Mouse (Mus musculus) liver, embryonic 15.5 days (tissue): ENCODE data around the gene Ank2. TPM values are rescaled to one million over a fixed set of nuclear protein-coding genes. Genes with fewer than 3 reads are reported as not detected.

Experiments
- ATAC-seq: fragments of 200-750 bp; cut with Nextera tagmentation; 2 replicates; pipeline ENCODE4 v1.8.0; 2017; ENCODE audit warnings: moderate number of reproducible peaks, mild to moderate bottlenecking, moderate library complexity; ENCODE audit not compliant: insufficient read depth
- H3K27ac ChIP-seq: fragments of 300-500 bp; sonication (generic); replicated peaks from 2 replicates; pipeline ENCODE4 v1.5.1; 2015; ENCODE audit warnings: mild to moderate bottlenecking, inconsistent platforms
- H3K27me3 ChIP-seq: fragments of 300-500 bp; sonication (generic); 2 replicates; pipeline ENCODE4 v1.6.1; 2015; ENCODE audit warnings: mild to moderate bottlenecking, inconsistent platforms
- H3K36me3 ChIP-seq: fragments of 300-500 bp; sonication (generic); replicated peaks from 2 replicates; pipeline ENCODE4 v1.6.1; 2015; ENCODE audit warnings: moderate library complexity, mild to moderate bottlenecking, inconsistent platforms
- H3K4me1 ChIP-seq: fragments of 300-500 bp; sonication (generic); replicated peaks from 2 replicates; pipeline ENCODE4 v1.6.1; 2015; ENCODE audit warnings: inconsistent platforms
- H3K4me2 ChIP-seq: fragments of 300-500 bp; sonication (generic); 2 replicates; pipeline ENCODE4 v1.6.1; 2015; ENCODE audit warnings: moderate library complexity, mild to moderate bottlenecking, inconsistent platforms
- H3K4me3 ChIP-seq: fragments of 300-500 bp; sonication (generic); replicated peaks from 2 replicates; pipeline ENCODE4 v1.5.1; 2015; ENCODE audit warnings: mild to moderate bottlenecking, inconsistent platforms
- H3K9ac ChIP-seq: fragments of 300-500 bp; sonication (generic); 2 replicates; pipeline ENCODE4 v1.6.1; 2015; ENCODE audit warnings: moderate library complexity, mild to moderate bottlenecking, inconsistent platforms
- H3K9me3 ChIP-seq: fragments of 300-500 bp; sonication (generic); replicated peaks from 2 replicates; pipeline ENCODE4 v1.6.1; 2016; ENCODE audit warnings: inconsistent platforms
- WGBS: fragments of 180-500 bp; shearing (Covaris S2); methylation state at CpG from one replicate; pipeline ENCODE4 v1.1.7; 2015; ENCODE audit warnings: mixed read lengths; ENCODE audit not compliant: insufficient replicate concordance; 5-methylcytosine and 5-hydroxymethylcytosine counted together
- polyA plus RNA-seq: library from polyadenylated mRNA; unstranded; fragments of >200 nt; fragmentation: Nextera tagmentation; extraction: Ambion mirVana; gene quantifications from 2 replicates; pipeline ENCODE4 v1.2.1, GENCODE M21; 2015

Ank2 gene
- polyA plus RNA-seq, 1 experiment from 2014 or later = 6.6 TPM

- no peak overlapping the region for H3K9ac ChIP-seq
- ATAC-seq = no peak
- H3K4me1 ChIP-seq = no peaks in the 10 kb centered on the region
- whole genome bisulfite sequencing = 74% methylated on average over 8 of the region's 8 CpGs
- no peaks in the 10 kb centered on the region for H3K27me3 ChIP-seq
- H3K4me2 ChIP-seq = no peak overlapping the region
- H3K4me3 ChIP-seq = no peak overlapping the region
- no peaks in the 10 kb centered on the region for H3K9me3 ChIP-seq
- H3K36me3 ChIP-seq = no peaks in the 10 kb centered on the region
- no peak overlapping the region for H3K27ac ChIP-seq
These were observed 122.2 kb downstream of the Ank2 start for GRCm38 (mm10) chr3:127376901-127377460.

DNA sequence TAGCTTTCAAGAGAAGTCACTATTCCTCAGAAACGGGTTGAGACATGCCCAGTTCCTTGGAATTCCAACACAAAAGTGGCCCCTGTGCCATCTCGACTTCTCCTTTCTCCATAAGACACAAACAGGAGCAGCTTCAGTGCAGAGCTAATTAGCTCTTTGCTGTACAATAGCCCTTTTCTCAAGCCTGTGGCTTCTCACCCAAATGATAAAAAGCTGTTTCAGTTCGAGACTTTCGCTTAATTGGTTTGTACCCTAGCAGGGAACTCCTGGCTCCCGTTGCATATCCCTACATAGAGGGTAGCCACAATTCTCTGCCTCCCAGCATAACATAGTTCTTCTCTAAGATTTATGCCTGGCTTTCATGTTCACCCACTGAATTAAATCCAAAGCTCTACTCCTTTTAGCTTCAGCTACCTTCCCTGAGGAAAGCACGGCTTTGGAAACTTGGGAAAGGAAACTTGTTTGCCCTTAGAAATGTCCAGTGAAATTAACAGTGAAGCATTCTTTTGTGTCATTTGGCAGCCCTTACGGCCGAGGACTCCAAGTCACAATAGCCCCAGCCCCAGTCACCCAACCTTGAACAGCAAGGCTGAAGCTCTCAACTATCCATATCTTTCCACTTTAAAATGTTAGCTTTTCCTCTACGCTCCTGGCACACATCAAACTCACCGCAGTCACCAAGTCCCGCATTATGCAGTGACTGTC, 123.0 kb downstream of the Ank2 start:
- Histone ChIP-seq H3K9me3 (no peaks in the 10 kb centered on the region), H3K27ac (no peak overlapping the region), H3K4me3 (no peak overlapping the region), H3K27me3 (no peaks in the 10 kb centered on the region), H3K36me3 (no peaks in the 10 kb centered on the region), H3K4me2 (no peak overlapping the region), H3K9ac (no peak overlapping the region), H3K4me1 (no peaks in the 10 kb centered on the region)
- no peak for ATAC-seq
- 68% methylated on average over 11 of the region's 11 CpGs for WGBS

DNA sequence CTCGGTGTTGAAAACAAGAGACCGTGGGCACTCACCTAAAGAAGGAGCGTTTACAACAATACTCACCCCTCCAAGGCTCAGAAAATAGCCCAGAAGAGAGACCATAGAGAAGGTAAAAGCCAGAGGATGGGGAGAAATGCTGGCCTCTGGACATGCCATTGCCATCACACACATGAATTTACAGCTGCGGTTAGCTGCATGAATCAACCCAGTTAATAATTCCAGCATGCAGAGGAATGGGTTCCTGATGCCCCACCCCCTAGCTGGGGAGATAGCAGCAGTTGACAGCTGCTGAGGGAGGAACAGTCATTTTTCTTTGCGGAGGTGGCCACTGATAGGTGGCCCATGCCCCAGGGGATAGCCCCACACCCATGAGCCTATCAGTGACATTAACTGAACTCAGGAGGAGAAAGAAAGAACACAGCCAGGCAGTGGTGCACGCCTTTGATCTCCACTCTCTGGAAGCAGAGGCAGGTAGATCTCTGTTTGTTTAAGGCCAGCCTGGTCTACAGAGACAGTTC, 124.9 kb downstream of the Ank2 start:
- WGBS = 72% methylated on average over 6 of the region's 6 CpGs
- Histone ChIP-seq H3K9ac (no peak overlapping the region), H3K4me2 (no peak overlapping the region)

GRCm38 (mm10) chr3:127371774-127372173, 127.4 kb downstream of the Ank2 start:
- no peak overlapping the region for H3K9ac ChIP-seq
- H3K36me3 ChIP-seq = no peaks in the 10 kb centered on the region
- 57% methylated on average over 1 of the region's 1 CpGs for WGBS
- no peak overlapping the region for H3K27ac ChIP-seq
- no peaks in the 10 kb centered on the region for H3K27me3 ChIP-seq
- ATAC-seq = no peak
- H3K9me3 ChIP-seq = no peaks in the 10 kb centered on the region
- no peak overlapping the region for H3K4me3 ChIP-seq
- H3K4me1 ChIP-seq = no peaks in the 10 kb centered on the region
- H3K4me2 ChIP-seq = no peak overlapping the region

More for the DNA sequence above, 124.9 kb downstream of the Ank2 start:
- Histone ChIP-seq H3K36me3 (no peaks in the 10 kb centered on the region), H3K9me3 (no peaks in the 10 kb centered on the region), H3K27me3 (no peaks in the 10 kb centered on the region), H3K4me3 (no peak overlapping the region), H3K27ac (no peak overlapping the region), H3K4me1 (no peaks in the 10 kb centered on the region)
- peak; percentile 69 for ATAC-seq

- no peak for ATAC-seq
- Histone ChIP-seq H3K36me3 (no peaks in the 10 kb centered on the region), H3K27me3 (no peaks in the 10 kb centered on the region), H3K9me3 (no peaks in the 10 kb centered on the region), H3K4me2 (no peak overlapping the region), H3K4me1 (no peaks in the 10 kb centered on the region), H3K4me3 (no peak overlapping the region), H3K9ac (no peak overlapping the region), H3K27ac (no peak overlapping the region)
- 60% methylated on average over 6 of the region's 6 CpGs for WGBS
These were observed 129.6 kb downstream of the Ank2 start for GRCm38 (mm10) chr3:127369529-127369928.

GRCm38 (mm10) chr3:127367450-127367849, 131.7 kb downstream of the Ank2 start:
- Histone ChIP-seq H3K4me1 (no peaks in the 10 kb centered on the region), H3K36me3 (no peaks in the 10 kb centered on the region), H3K27ac (no peak overlapping the region), H3K9ac (no peak overlapping the region), H3K4me3 (no peak overlapping the region), H3K9me3 (no peaks in the 10 kb centered on the region), H3K27me3 (no peaks in the 10 kb centered on the region), H3K4me2 (no peak overlapping the region)
- ATAC-seq = no peak
- 72% methylated on average over 4 of the region's 4 CpGs for WGBS

- Histone ChIP-seq H3K36me3 (no peaks in the 10 kb centered on the region), H3K4me1 (no peaks in the 10 kb centered on the region), H3K4me3 (no peak overlapping the region), H3K9ac (no peak overlapping the region), H3K27me3 (no peaks in the 10 kb centered on the region), H3K27ac (no peak overlapping the region), H3K9me3 (no peaks in the 10 kb centered on the region), H3K4me2 (no peak overlapping the region)
- WGBS = 81% methylated on average over 15 of the region's 15 CpGs
- no peak for ATAC-seq
These were observed 135.6 kb downstream of the Ank2 start for GRCm38 (mm10) chr3:127363512-127363911.

DNA sequence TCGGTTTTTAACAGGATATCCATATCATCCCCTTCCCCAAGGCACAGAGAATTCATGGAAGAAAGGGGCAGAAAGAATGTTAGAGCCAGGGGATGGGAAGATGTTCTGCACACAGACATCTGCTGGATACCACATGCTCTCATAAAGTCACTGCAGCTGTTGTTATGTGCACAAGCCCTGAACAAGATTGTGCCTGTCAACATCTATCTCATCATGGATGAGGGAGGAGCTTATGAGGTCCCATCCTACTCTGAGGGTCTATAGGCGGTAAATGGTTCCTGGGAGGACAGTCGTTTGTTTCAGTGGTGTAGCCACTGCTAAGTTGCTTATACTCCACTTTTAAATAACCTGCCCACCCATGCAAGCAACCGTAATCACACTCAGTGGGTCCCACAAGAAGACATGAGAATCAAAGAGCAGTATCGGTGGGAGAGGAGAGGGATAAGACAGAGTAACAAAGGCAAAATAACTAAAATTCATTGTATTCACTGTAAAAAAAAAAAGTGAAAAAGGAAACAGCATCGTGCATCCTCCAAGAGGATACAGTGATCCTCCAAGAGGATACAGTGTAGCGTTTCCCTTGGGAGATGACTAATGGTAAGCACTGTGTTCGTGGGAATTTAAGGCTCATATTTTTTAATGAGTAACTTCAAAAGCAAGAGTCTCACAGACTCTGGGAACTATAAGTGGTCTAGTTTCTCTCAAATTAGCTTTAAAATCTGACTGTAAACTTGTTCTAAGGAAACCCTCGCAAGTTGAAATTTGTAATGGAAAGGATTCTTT, 136.3 kb downstream of the Ank2 start:
- Histone ChIP-seq H3K9ac (no peak overlapping the region), H3K4me1 (no peaks in the 10 kb centered on the region), H3K27ac (no peak overlapping the region), H3K4me3 (no peak overlapping the region), H3K4me2 (no peak overlapping the region), H3K36me3 (no peaks in the 10 kb centered on the region), H3K9me3 (no peaks in the 10 kb centered on the region), H3K27me3 (no peaks in the 10 kb centered on the region)
- WGBS = 67% methylated on average over 9 of the region's 9 CpGs
- ATAC-seq = no peak

- H3K4me3 ChIP-seq = no peak overlapping the region
- 71% methylated on average over 8 of the region's 8 CpGs for whole genome bisulfite sequencing
- no peaks in the 10 kb centered on the region for H3K36me3 ChIP-seq
- no peak overlapping the region for H3K9ac ChIP-seq
- no peak overlapping the region for H3K27ac ChIP-seq
- no peak overlapping the region for H3K4me2 ChIP-seq
- no peaks in the 10 kb centered on the region for H3K9me3 ChIP-seq
- H3K4me1 ChIP-seq = no peaks in the 10 kb centered on the region
- ATAC-seq = no peak
- H3K27me3 ChIP-seq = no peaks in the 10 kb centered on the region
These were observed 137.3 kb downstream of the Ank2 start for GRCm38 (mm10) chr3:127361846-127362245.

DNA sequence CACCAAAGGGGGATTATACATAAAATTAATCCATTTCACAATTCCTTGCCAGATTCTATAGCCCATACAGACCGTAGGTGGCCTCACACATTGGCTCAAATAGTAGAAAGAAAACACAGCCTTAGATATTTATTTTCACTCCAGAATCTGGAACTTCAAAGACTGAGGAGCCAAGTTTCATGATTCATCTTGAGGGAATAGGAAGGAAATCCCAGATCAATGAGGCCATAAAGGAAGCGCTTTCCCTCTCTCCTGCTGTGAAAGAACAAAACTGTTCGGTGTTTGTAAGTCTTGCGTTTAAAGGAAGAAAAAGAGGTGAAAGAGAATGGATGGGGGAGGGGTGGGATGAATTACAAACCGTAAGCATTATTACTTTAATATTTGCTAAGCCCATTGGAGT, 137.8 kb downstream of the Ank2 start:
- Histone ChIP-seq H3K4me1 (no peaks in the 10 kb centered on the region), H3K4me3 (no peak overlapping the region), H3K27me3 (no peaks in the 10 kb centered on the region), H3K36me3 (no peaks in the 10 kb centered on the region), H3K4me2 (no peak overlapping the region), H3K27ac (no peak overlapping the region), H3K9me3 (no peaks in the 10 kb centered on the region), H3K9ac (no peak overlapping the region)
- no peak for ATAC-seq
- 48% methylated on average over 5 of the region's 5 CpGs for WGBS

DNA sequence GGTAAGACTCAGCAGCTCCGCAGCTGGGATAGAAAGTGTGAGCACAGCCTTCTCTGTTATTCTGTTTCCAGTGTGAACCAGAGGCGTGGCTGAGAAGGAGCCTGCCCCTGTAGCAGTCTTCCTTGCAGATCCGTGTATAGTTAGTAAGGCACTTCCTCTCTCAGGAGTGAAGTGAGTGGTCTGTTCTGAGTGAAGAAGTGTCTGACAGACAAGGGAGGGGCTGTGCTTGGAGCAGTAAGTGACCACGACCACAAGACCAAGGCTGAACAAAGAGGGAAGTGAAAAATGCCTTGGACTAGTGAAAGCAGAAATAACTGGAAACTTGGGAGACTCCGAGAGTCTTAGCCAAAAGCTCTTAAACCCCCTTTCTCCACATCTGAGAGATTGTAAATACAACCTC, 143.9 kb downstream of the Ank2 start:
- Histone ChIP-seq H3K4me1 (no peaks in the 10 kb centered on the region), H3K27ac (no peak overlapping the region), H3K9ac (no peak overlapping the region), H3K4me2 (no peak overlapping the region), H3K36me3 (no peaks in the 10 kb centered on the region), H3K27me3 (no peaks in the 10 kb centered on the region), H3K4me3 (no peak overlapping the region), H3K9me3 (no peaks in the 10 kb centered on the region)
- WGBS = 12% methylated on average over 5 of the region's 5 CpGs
- peak; percentile 56 for ATAC-seq
